Mouse (Mus musculus): ENCODE results near the gene Agpat4.

GRCm38 (mm10) chr17:12174896-12175295, 56.4 kb downstream of the Agpat4 start:
- TF ChIP-seq MAFK (IDR thresholded peaks at IDR 0.05; ENCODE audit: insufficient read depth, low read depth, low read length) (no peak), HCFC1 (IDR thresholded peaks at IDR 0.05; ENCODE audit: borderline replicate concordance, insufficient read depth, low read length) (no peak)

All from ES-E14 (cell line).